Mouse (Mus musculus) lung, postnatal 0 days (tissue): ENCODE measurements at regions not wholly inside any gene's neighbourhood (a gene's known extent, or its start where the extent isn't known, plus 50 kb on each side); places are given as distances from the start of the nearest gene placed in this dataset.

Source experiments
- ATAC-seq: fragments of 200-750 bp; cut with Nextera tagmentation; 2 replicates; pipeline ENCODE4 v1.8.0; 2017; ENCODE audit warnings: moderate library complexity
- DNase-seq: peaks from one replicate; pipeline ENCODE4 v3.0.0-alpha.2; 2016; ENCODE audit warnings: low spot score
- H3K27ac ChIP-seq: fragments of 300-500 bp; sonication (generic); 2 replicates; pipeline ENCODE4 v1.5.1; 2014; ENCODE audit warnings: antibody characterized with exemption, mild to moderate bottlenecking, low read length, mixed read lengths
- H3K27me3 ChIP-seq: fragments of 300-500 bp; sonication (generic); replicated peaks from 2 replicates; pipeline ENCODE4 v1.6.1; 2014; ENCODE audit warnings: low read length, mixed read lengths; ENCODE audit not compliant: insufficient read depth
- H3K36me3 ChIP-seq: fragments of 300-500 bp; sonication (generic); 2 replicates; pipeline ENCODE4 v1.6.1; 2014; ENCODE audit warnings: low read length, mixed read lengths; ENCODE audit not compliant: insufficient read depth
- H3K4me1 ChIP-seq: fragments of 300-500 bp; sonication (generic); 2 replicates; pipeline ENCODE4 v1.6.1; 2014; ENCODE audit warnings: antibody characterized with exemption, low read depth, low read length, mixed read lengths; ENCODE audit not compliant: insufficient read depth
- H3K4me2 ChIP-seq: fragments of 300-500 bp; sonication (generic); replicated peaks from 2 replicates; pipeline ENCODE4 v1.6.1; 2014; ENCODE audit warnings: low read depth, mild to moderate bottlenecking, low read length, moderate library complexity, mixed read lengths
- H3K4me3 ChIP-seq: fragments of 300-500 bp; sonication (generic); 2 replicates; pipeline ENCODE4 v1.5.1; 2014; ENCODE audit warnings: low read depth, low read length
- H3K9ac ChIP-seq: fragments of 300-500 bp; sonication (generic); replicated peaks from 2 replicates; pipeline ENCODE4 v1.6.1; 2014; ENCODE audit warnings: low read depth, mild to moderate bottlenecking
- H3K9me3 ChIP-seq: fragments of 300-500 bp; sonication (generic); 2 replicates; pipeline ENCODE4 v1.6.1; 2016; ENCODE audit warnings: low read length, mixed read lengths
- CTCF ChIP-seq: IDR thresholded peaks from 2 replicates; pipeline ENCODE4 v1.5.1; 2016; ENCODE audit warnings: antibody characterized with exemption, mild to moderate bottlenecking
- EP300 ChIP-seq: IDR thresholded peaks from 2 replicates; pipeline ENCODE4 v1.6.1; 2016; ENCODE audit warnings: antibody characterized with exemption, mild to moderate bottlenecking, control low read depth
- WGBS: fragments of 180-500 bp; shearing (Covaris S2); extraction: QIAGEN DNeasy Blood & Tissue Kit; methylation state at CpG from one replicate; pipeline ENCODE4 v1.1.7; 2014; 5-methylcytosine and 5-hydroxymethylcytosine counted together

- no peak overlapping the region for H3K27ac ChIP-seq
- H3K36me3 ChIP-seq, result no peaks in the 10 kb centered on the region
- 37% methylated on average over 1 of the region's 1 CpGs for WGBS
- no peak overlapping the region for H3K4me3 ChIP-seq
- H3K9me3 ChIP-seq, result no peaks in the 10 kb centered on the region
- peak; percentile 25 for DNase-seq
- H3K4me1 ChIP-seq, result no peaks in the 10 kb centered on the region
- H3K4me2 ChIP-seq, result no peak overlapping the region
- TF ChIP-seq EP300 (no peak), CTCF (no peak)
- no peaks in the 10 kb centered on the region for H3K27me3 ChIP-seq
- no peak overlapping the region for H3K9ac ChIP-seq
- ATAC-seq, result peak; percentile 11; the same call in 1 of the 2 replicates
Observed at GRCm38 (mm10) chr4:5206394-5207099, 413.4 kb upstream of the Impad1 start.

- DNase-seq, result no peak
- H3K36me3 ChIP-seq, result no peaks in the 10 kb centered on the region
- H3K9ac ChIP-seq, result no peak overlapping the region
- H3K9me3 ChIP-seq, result no peaks in the 10 kb centered on the region
- H3K27me3 ChIP-seq, result no peaks in the 10 kb centered on the region
- no peak for TF ChIP-seq EP300
- no peak for TF ChIP-seq CTCF
- H3K4me3 ChIP-seq, result no peak overlapping the region
- WGBS, result 61% methylated on average over 7 of the region's 7 CpGs
- no peak for ATAC-seq
- H3K27ac ChIP-seq, result no peak overlapping the region
- H3K4me2 ChIP-seq, result no peak overlapping the region
- no peaks in the 10 kb centered on the region for H3K4me1 ChIP-seq
Observed at GRCm38 (mm10) chr4:5205328-5206208, 412.4 kb upstream of the Impad1 start.

GRCm38 (mm10) chr4:5194272-5194671, 401.1 kb upstream of the Impad1 start:
- DNase-seq (no peak), ATAC-seq (no peak)
- Histone ChIP-seq H3K4me2 (no peak overlapping the region), H3K4me3 (no peak overlapping the region), H3K9ac (no peak overlapping the region), H3K27ac (no peak overlapping the region), H3K27me3 (no peaks in the 10 kb centered on the region), H3K4me1 (no peaks in the 10 kb centered on the region), H3K36me3 (no peaks in the 10 kb centered on the region), H3K9me3 (no peaks in the 10 kb centered on the region)
- 57% methylated on average over 3 of the region's 3 CpGs for WGBS
- TF ChIP-seq EP300, result no peak
- TF ChIP-seq CTCF, result no peak

GRCm38 (mm10) chr4:5181591-5181990, 388.4 kb upstream of the Impad1 start:
- TF ChIP-seq CTCF, result no peak
- TF ChIP-seq EP300, result no peak
- WGBS, result 64% methylated on average over 1 of the region's 1 CpGs
- no peaks in the 10 kb centered on the region for H3K4me1 ChIP-seq
- H3K27ac ChIP-seq, result no peak overlapping the region
- no peaks in the 10 kb centered on the region for H3K9me3 ChIP-seq
- H3K4me2 ChIP-seq, result no peak overlapping the region
- H3K9ac ChIP-seq, result no peak overlapping the region
- DNase-seq (no peak), ATAC-seq (no peak)
- no peaks in the 10 kb centered on the region for H3K27me3 ChIP-seq
- no peaks in the 10 kb centered on the region for H3K36me3 ChIP-seq
- H3K4me3 ChIP-seq, result no peak overlapping the region

- H3K9ac ChIP-seq, result no peak overlapping the region
- no peaks in the 10 kb centered on the region for H3K9me3 ChIP-seq
- ATAC-seq, result no peak
- WGBS, result 69% methylated on average over 11 of the region's 11 CpGs
- H3K4me3 ChIP-seq, result no peak overlapping the region
- H3K4me2 ChIP-seq, result no peak overlapping the region
- H3K27me3 ChIP-seq, result no peaks in the 10 kb centered on the region
- H3K36me3 ChIP-seq, result no peaks in the 10 kb centered on the region
- DNase-seq, result no peak
- no peaks in the 10 kb centered on the region for H3K4me1 ChIP-seq
- H3K27ac ChIP-seq, result no peak overlapping the region
- no peak for TF ChIP-seq EP300
- TF ChIP-seq CTCF, result no peak
Observed at GRCm38 (mm10) chr4:5178991-5179693, 386.0 kb upstream of the Impad1 start.

- Histone ChIP-seq H3K36me3 (no peaks in the 10 kb centered on the region), H3K9me3 (no peaks in the 10 kb centered on the region), H3K4me3 (no peak overlapping the region), H3K4me2 (no peak overlapping the region), H3K27me3 (no peaks in the 10 kb centered on the region), H3K9ac (no peak overlapping the region), H3K27ac (no peak overlapping the region), H3K4me1 (no peaks in the 10 kb centered on the region)
- DNase-seq, result no peak
- ATAC-seq, result no peak
- TF ChIP-seq CTCF, result no peak
- TF ChIP-seq EP300, result no peak
- WGBS, result 86% methylated on average over 1 of the region's 1 CpGs
Observed at GRCm38 (mm10) chr4:5165263-5165662, 372.1 kb upstream of the Impad1 start.
